20 mouse cellular contexts compared by ENCODE assay signal in genomic region chr5:5296773-5297172, GRCm38 (mm10).
DNase-seq lines count a peak whose midpoint lies in the region; ATAC-seq and TF ChIP-seq lines count a peak whose summit lies in the region.
"Had no signal": no experiment of that assay in that cellular context is flagged by ENCODE, and none has a peak within 500 bp of the region (broad histone marks: within the 10 kb centered on the region; RNA-seq: fewer than 3 reads in every experiment).

No protein-coding gene starts in this region.

- H3K4me3 ChIP-seq in gastrocnemius, adult 2 months = no peak overlapping the region
- no peak overlapping the region for H3K4me3 ChIP-seq in left cerebral cortex, adult 2 months
- no peak overlapping the region for H3K4me3 ChIP-seq in lung, postnatal 0 days (ENCODE audit: low read depth, low read length)
- H3K4me3 ChIP-seq: forebrain, embryonic 10.5 days; limb, embryonic 13.5 days; midbrain, embryonic 10.5 days; neural tube, embryonic 12.5 days had no signal

- TF ChIP-seq CTCF in gastrocnemius, adult 2 months (IDR thresholded peaks at IDR 0.05) = peak; percentile 23; the same call in 1 of the 2 replicates
- TF ChIP-seq CTCF in left cerebral cortex, adult 2 months (IDR thresholded peaks at IDR 0.05) = peak; percentile 34
- peak; percentile 54 for TF ChIP-seq CTCF in lung, postnatal 0 days (IDR thresholded peaks at IDR 0.05)

- intact Hi-C loops in gastrocnemius, adult 2 months (cut with DNase I) = no loop called here
- intact Hi-C loops in left cerebral cortex, adult 2 months (cut with DNase I) = no loop called here
- intact Hi-C loops in left cerebral cortex, postnatal 36 days (cut with DNase I) = no loop called here

- H3K4me1 ChIP-seq in lung, postnatal 0 days (ENCODE audit: insufficient read depth, low read depth, low read length) = 0 out of 2 replicates have a peak, but pooled peaks cover under 1% of the 10 kb centered on the region
- H3K4me1 ChIP-seq: forebrain, embryonic 10.5 days; limb, embryonic 13.5 days; neural tube, embryonic 12.5 days had no signal

- H3K9me3 ChIP-seq in lung, postnatal 0 days (ENCODE audit: low read length) = no peaks in the 10 kb centered on the region
- H3K9me3 ChIP-seq: forebrain, embryonic 10.5 days; limb, embryonic 13.5 days; midbrain, embryonic 10.5 days; neural tube, embryonic 12.5 days had no signal

- no peak for TF ChIP-seq EP300 in lung, postnatal 0 days (IDR thresholded peaks at IDR 0.05)

- no peaks in the 10 kb centered on the region for H3K36me3 ChIP-seq in lung, postnatal 0 days (ENCODE audit: insufficient read depth, low read length)
- H3K36me3 ChIP-seq: forebrain, embryonic 10.5 days; limb, embryonic 13.5 days; midbrain, embryonic 10.5 days; neural tube, embryonic 12.5 days had no signal

- H3K4me2 ChIP-seq in lung, postnatal 0 days (replicated peaks; ENCODE audit: low read depth, low read length) = no peak overlapping the region
- H3K4me2 ChIP-seq: limb, embryonic 13.5 days; neural tube, embryonic 12.5 days had no signal

- H3K27me3 ChIP-seq in lung, postnatal 0 days (replicated peaks; ENCODE audit: insufficient read depth, low read length) = no peaks in the 10 kb centered on the region
- H3K27me3 ChIP-seq: limb, embryonic 13.5 days; neural tube, embryonic 12.5 days had no signal

- DNase-seq in gastrocnemius, adult 2 months = no peak
- DNase-seq in gastrocnemius, postnatal 25 days = no peak
- no peak for DNase-seq in left cerebral cortex, adult 2 months (ENCODE audit: extremely low spot score in 1 of 2, low spot score in 2 of 2)
- no peak for DNase-seq in left cerebral cortex, postnatal 36 days (ENCODE audit: low spot score in 2 of 2)
- DNase-seq in lung, postnatal 0 days (ENCODE audit: low spot score) = peak; percentile 55
- DNase-seq in lung, postnatal 14 days = no peak
- no peak for DNase-seq in embryo, embryonic 11 days
- no peak for DNase-seq in spleen, adult 18-20 months
- DNase-seq: adrenal gland, adult 2 months; cerebellum, adult 2 months; cerebellum, postnatal 36 days; kidney, adult 8-10 months; kidney, postnatal 36 days; right cerebral cortex, postnatal 4 days; thymus, postnatal 14 days had no signal

- no peak overlapping the region for H3K27ac ChIP-seq in gastrocnemius, adult 2 months
- no peak overlapping the region for H3K27ac ChIP-seq in left cerebral cortex, adult 2 months
- 0 out of 2 replicates have a peak overlapping the region, but pooled peaks have one; percentile 14 for H3K27ac ChIP-seq in lung, postnatal 0 days (ENCODE audit: low read length)
- H3K27ac ChIP-seq: forebrain, embryonic 10.5 days; limb, embryonic 13.5 days; midbrain, embryonic 10.5 days; neural tube, embryonic 12.5 days had no signal

- H3K9ac ChIP-seq in lung, postnatal 0 days (replicated peaks; ENCODE audit: low read depth) = no peak overlapping the region
- H3K9ac ChIP-seq: limb, embryonic 13.5 days; neural tube, embryonic 12.5 days had no signal

- peak; percentile 33; the same call in 1 of the 2 replicates for ATAC-seq in lung, postnatal 0 days
- ATAC-seq: CD4-positive, CD25-positive, alpha-beta regulatory T cell, adult 4 months had no signal
